Mouse (Mus musculus) brown adipose tissue, adult 24 weeks (tissue): ENCODE data around the gene Krt78. TPM values are rescaled to one million over a fixed set of nuclear protein-coding genes. Genes with fewer than 3 reads are reported as not detected.
A peak's percentile ranks its signal among the peaks of the same experiment; 100 is the strongest.

ENCODE experiments used
- H3K27ac ChIP-seq: fragments of 200-500 bp; replicated peaks from 2 replicates; pipeline ENCODE4 v1.5.1; 2012; ENCODE audit warnings: low read depth, mild to moderate bottlenecking, low read length
- H3K4me1 ChIP-seq: fragments of 200-500 bp; 2 replicates; pipeline ENCODE4 v1.6.1; 2012; ENCODE audit warnings: low read length, mixed read lengths; ENCODE audit not compliant: control insufficient read depth, insufficient read depth, insufficient read length
- H3K4me3 ChIP-seq: fragments of 200-500 bp; 2 replicates; pipeline ENCODE4 v1.5.1; 2012; ENCODE audit warnings: low read depth, mild to moderate bottlenecking, low read length, moderate library complexity; ENCODE audit not compliant: insufficient read depth
- polyA plus RNA-seq: library from polyadenylated mRNA; stranded (reverse); fragments of >200 nt; gene quantifications from 2 replicates; pipeline ENCODE4 v1.2.4, GENCODE M21; 2012; ENCODE audit not compliant: missing spikeins, insufficient read depth, insufficient read length

Gene Krt78
- polyA plus RNA-seq, 1 experiment = not detected

DNA sequence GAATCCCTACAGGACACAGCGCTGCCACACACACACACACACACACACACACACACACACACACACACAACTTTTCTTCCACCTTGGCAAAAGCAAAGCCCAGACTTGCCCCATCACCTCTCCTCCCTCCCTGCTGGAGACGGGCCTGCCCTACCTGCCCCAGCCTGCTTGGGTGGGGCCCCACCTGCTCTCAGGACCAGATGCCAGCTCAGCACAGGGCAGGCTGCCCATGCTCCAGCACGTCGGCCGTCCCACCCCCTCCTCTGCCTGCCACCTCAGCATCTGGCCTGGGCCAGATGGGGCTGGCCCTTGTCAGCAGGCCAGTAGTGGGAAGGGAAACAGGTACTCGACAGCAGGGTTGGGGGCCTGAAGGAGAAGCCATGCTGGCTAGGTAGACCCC is 26.8 kb upstream of the Krt78 start:
- H3K27ac ChIP-seq = no peak overlapping the region
- no peak overlapping the region for H3K4me3 ChIP-seq
- peaks cover 19% of the 10 kb centered on the region for H3K4me1 ChIP-seq

- Histone ChIP-seq H3K4me3 (peak overlapping the region; percentile 46; the same call in 1 of the 2 replicates), H3K27ac (peak overlapping the region; percentile 90), H3K4me1 (peaks cover 35% of the 10 kb centered on the region)
These were observed 23.1 kb upstream of the Krt78 start for GRCm38 (mm10) chr15:101977043-101977726.

DNA sequence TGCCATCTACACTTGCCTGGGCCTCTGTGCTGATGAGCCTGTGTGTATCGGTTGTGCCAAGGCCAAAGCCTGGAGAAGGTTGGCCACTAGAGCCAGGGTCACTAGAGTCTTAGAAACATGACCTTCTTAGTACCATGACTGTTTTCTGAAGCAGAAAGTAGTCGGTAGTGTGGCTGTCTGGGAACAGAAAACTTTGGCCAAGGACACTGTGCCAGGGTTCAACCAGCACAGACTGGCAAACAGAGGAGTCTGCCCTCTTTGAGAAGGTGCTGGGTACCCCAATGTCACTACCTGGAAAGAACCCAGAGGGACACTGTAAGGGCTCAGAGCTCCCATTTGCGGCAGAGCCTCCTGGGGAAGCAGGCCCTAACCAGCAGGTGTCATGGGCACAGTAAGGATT is 22.6 kb upstream of the Krt78 start:
- Histone ChIP-seq H3K27ac (peak overlapping the region; percentile 90), H3K4me3 (no peak overlapping the region), H3K4me1 (peaks cover 35% of the 10 kb centered on the region)

DNA sequence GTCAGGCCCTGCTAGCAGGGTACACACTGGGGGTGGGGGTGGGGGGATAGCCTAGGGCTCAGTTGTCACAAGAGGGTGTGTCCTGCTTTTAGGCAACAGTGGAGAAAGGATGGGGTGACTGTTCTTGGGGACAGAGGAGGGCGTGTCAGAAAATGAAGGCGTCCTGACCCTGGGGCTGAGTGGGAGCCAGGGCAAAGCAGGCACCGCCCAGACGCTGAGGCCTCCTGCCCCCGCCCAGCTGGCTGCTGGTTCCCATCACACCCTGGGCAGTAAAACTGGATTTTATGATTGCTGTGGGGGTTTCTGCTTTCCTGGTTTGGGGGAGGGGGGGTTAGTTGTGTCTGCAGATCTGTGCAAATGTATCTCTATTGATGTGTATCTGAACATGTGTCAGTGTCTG is 21.9 kb upstream of the Krt78 start:
- H3K27ac ChIP-seq = peak overlapping the region; percentile 90

GRCm38 (mm10) chr15:101974083-101974845 is 20.2 kb upstream of the Krt78 start:
- Histone ChIP-seq H3K27ac (peak overlapping the region; percentile 92), H3K4me1 (peaks cover 35% of the 10 kb centered on the region), H3K4me3 (no peak overlapping the region)

More for the DNA sequence above, 21.9 kb upstream of the Krt78 start:
- H3K4me3 ChIP-seq = no peak overlapping the region
- peaks cover 35% of the 10 kb centered on the region for H3K4me1 ChIP-seq

- no peak overlapping the region for H3K4me3 ChIP-seq
- peak overlapping the region; percentile 90 for H3K27ac ChIP-seq
- peaks cover 35% of the 10 kb centered on the region for H3K4me1 ChIP-seq
These were observed 19.5 kb upstream of the Krt78 start for GRCm38 (mm10) chr15:101973414-101974077.

DNA sequence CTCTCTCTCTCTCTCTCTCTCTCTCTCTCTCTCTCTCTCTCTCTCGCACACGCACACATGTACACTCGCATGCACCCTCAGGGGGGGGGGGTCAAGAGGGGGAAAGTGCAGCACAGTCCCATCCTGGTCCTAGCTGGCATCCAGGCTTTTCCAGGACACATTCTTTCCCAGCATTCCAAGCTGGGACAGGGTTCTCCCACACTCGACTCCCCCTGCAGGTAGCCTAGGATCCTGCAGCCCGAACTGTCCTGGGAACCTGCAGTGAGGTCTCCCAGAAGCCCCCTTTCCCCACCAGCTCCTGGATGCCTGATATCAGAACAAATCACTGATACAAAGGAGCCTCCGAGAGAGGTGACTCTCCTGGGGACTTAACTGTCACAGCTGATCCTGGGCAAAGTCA is 16.4 kb upstream of the Krt78 start:
- H3K27ac ChIP-seq = no peak overlapping the region
- H3K4me3 ChIP-seq = no peak overlapping the region
- peaks cover 14% of the 10 kb centered on the region for H3K4me1 ChIP-seq

- H3K4me3 ChIP-seq = no peak overlapping the region
- H3K27ac ChIP-seq = no peak overlapping the region
- H3K4me1 ChIP-seq = no peaks in the 10 kb centered on the region
These were observed 12.7 kb upstream of the Krt78 start for GRCm38 (mm10) chr15:101966808-101967207.

DNA sequence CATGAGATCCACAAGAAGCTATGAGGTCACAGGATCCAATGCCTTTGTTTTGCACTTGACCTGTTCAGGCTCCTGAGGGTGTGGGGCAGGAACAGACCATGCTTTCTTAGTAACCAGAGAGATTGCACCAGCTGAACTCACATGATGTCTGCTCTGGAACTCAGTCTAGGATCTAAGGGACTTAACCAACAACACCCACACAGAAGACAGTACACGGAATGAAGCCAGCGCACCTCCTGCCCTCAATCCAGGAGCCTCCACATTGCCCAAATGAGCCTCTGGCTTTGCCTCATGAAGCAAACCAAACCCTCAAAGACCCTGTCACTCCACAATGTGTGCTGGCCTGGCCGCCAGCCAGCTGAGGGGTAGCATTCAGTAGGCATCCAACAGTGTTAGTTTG is 4.8 kb upstream of the Krt78 start:
- Histone ChIP-seq H3K4me1 (no peaks in the 10 kb centered on the region), H3K27ac (no peak overlapping the region), H3K4me3 (no peak overlapping the region)

DNA sequence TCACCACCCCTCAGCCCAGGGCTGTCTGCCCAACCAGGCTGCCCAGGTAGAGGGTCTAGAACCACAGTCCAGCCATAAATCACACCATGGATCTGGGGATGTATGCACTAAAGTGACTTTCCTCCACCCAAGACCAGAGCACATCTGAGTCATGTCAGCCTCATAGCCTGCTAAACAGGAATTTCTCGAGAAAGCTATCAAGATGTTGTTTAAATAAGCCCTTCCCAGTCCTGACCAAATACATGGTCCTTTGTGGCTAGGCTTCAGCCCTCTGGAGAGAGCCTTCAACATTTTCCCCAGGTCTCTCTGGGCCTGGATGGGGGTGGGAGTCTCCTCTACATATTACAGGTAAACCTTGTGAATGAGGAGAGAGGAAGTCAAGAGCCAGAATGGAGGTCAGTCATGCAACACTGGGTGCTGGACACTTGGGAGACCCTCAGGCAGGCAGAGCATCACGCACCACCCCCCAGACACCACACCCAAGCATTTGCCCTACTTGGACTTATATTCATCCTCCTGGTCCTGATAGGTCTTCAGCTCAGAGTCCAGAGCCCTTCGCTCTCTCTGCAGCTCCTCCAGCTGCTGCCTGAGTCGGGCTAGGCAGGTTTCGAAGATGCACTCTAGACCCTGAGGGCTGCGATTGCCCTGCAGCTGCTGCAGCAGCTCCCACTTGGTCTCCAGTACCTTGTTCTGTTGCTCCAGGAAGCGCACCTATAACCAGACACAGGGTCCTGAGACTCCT is 1.2 kb downstream of the Krt78 start:
- no peaks in the 10 kb centered on the region for H3K4me1 ChIP-seq
- H3K27ac ChIP-seq = no peak overlapping the region
- H3K4me3 ChIP-seq = no peak overlapping the region

DNA sequence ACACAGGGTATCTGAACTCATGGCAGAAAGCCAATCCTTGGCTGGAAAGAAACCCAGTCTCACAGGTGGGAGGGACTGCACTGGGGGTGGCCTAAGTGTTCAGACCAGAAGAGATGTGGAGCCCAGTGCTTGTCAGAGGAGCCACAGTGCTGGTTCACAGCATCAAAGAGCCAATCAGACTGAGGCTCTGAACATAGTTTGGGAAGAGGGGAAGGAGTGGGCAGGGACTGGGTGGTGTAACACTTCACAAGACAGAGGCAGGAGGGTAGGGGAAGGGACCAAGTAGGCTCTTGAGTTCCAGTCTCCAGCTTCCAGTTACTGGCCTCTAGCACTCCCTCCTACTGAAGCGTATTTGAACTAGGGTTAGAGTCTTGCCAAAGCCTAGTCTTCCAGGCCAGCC is 8.7 kb downstream of the Krt78 start:
- Histone ChIP-seq H3K27ac (no peak overlapping the region), H3K4me1 (peaks cover 3% of the 10 kb centered on the region), H3K4me3 (no peak overlapping the region)

- H3K4me1 ChIP-seq = peaks cover 14% of the 10 kb centered on the region
- H3K27ac ChIP-seq = peak overlapping the region; percentile 70
- no peak overlapping the region for H3K4me3 ChIP-seq
These were observed 12.1 kb downstream of the Krt78 start for GRCm38 (mm10) chr15:101941948-101942347.

DNA sequence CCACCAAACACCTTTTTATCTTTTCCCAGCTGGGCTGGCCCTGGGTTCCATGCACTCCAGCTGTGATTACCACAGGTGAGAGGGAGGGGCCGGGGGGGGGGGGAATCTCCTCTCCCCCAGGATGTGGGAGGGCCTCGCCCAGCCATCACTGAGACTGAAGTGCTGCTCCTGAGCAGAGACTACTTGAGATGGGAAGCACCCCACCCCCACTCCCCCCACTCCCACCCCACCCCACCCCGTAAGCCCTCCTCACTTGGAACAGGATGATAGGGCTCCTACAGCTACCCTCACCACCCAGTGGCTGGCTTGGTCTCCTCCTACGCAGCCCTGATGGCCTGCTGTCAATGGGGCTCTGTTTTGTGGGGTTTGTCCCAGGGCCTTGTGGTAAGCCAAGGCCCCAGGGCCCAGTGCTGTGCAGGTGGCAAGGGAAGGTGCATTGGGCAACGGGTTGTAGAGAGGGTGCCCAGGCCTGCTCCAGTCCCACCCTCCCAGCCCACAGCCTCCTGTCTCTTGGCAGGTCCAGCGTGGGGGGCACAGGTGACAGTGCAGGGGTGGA is 13.7 kb downstream of the Krt78 start, which contains the start of gene Krt79:
Krt79 (minus strand) TSS at position 51 of the 556 bp plus-strand sequence.
- H3K4me3 ChIP-seq = no peak within 1 kb of the TSS
- H3K27ac ChIP-seq = peak within 1 kb of the TSS; percentile 83
- peaks cover 20% of the 10 kb centered on the region for H3K4me1 ChIP-seq

DNA sequence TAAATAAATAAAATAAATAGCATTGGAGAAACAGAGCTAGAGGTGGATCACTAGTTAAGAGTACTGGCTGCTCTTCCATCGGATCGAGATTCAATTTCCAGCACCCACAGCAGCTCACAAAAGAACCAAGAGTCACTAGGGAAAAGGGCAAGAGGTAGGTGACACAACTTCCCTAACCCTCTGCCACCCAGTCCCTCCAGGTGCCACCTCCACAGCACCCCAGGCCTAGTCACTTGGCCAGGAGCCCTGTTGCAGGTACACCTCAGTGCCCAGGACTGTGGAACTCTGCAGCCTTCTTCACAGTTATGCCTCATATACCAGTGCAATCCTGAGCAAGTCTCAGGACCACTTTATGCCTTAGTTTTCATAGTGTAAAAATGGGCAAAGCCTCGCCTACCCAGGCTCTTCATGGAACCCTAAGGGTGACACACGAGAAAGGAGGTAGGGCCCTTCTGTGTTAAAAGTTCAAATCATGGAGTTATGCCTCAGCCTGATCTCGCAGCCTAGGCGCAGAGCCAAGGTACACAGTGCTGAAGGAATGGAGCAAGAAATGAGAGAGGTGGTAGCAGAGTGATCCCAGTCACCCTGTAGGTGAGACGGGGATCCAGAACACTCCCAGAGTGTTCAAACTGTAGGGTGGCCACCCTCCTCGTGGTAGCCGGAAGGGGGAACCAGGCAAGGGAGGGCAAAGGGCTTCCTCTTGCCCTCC is 15.3 kb downstream of the Krt78 start:
- Histone ChIP-seq H3K4me1 (peaks cover 20% of the 10 kb centered on the region), H3K27ac (peak overlapping the region; percentile 83), H3K4me3 (no peak overlapping the region)
